Mouse (Mus musculus) liver, embryonic 14.5 days (tissue): ENCODE results near the gene Fam120a. TPM values are rescaled to one million over a fixed set of nuclear protein-coding genes. Genes with fewer than 3 reads are reported as not detected.

Source experiments
- ATAC-seq: fragments of 200-750 bp; cut with Nextera tagmentation; 2 replicates; pipeline ENCODE4 v1.8.0; 2017; ENCODE audit warnings: moderate number of reproducible peaks, mild to moderate bottlenecking, moderate library complexity; ENCODE audit not compliant: insufficient read depth
- DNase-seq, 3 experiments: peaks; one replicate each; pipeline ENCODE4 v3.0.0-alpha.2; 2012 to 2013; ENCODE audit warnings: low read depth in 3 of 3, low spot score in 3 of 3
- H3K27ac ChIP-seq: fragments of 300-500 bp; sonication (generic); 2 replicates; pipeline ENCODE4 v1.5.1; 2014; ENCODE audit warnings: moderate library complexity, mild to moderate bottlenecking, control low read depth, inconsistent platforms
- H3K27me3 ChIP-seq: fragments of 300-500 bp; sonication (generic); 2 replicates; pipeline ENCODE4 v1.6.1; 2014; ENCODE audit warnings: mild to moderate bottlenecking, low read length, moderate library complexity; ENCODE audit not compliant: control insufficient read depth, insufficient read depth
- H3K36me3 ChIP-seq: fragments of 300-500 bp; sonication (generic); replicated peaks from 2 replicates; pipeline ENCODE4 v1.6.1; 2014; ENCODE audit warnings: low read depth; ENCODE audit not compliant: control insufficient read depth, insufficient read depth
- H3K4me1 ChIP-seq, 2 experiments: fragments of 200-500 bp in 1 of 2; fragments of 300-500 bp in 1 of 2; sonication (generic) in 1 of 2; replicated peaks; 2 replicates each; pipeline ENCODE4 v1.6.1; 2012 to 2014; ENCODE audit warnings: antibody characterized with exemption in 1 of 2, inconsistent platforms in 1 of 2, low read length in 1 of 2; ENCODE audit not compliant: control insufficient read depth in 2 of 2, insufficient read depth in 2 of 2
- H3K4me2 ChIP-seq: fragments of 300-500 bp; sonication (generic); 2 replicates; pipeline ENCODE4 v1.6.1; 2014; ENCODE audit warnings: low read depth, mild to moderate bottlenecking, control low read depth, moderate library complexity
- H3K4me3 ChIP-seq, 2 experiments: fragments of 200-500 bp in 1 of 2; fragments of 300-500 bp in 1 of 2; sonication (generic) in 1 of 2; 2 replicates each; pipeline ENCODE4 v1.5.1; 2012 to 2014; ENCODE audit warnings: low read depth in 2 of 2, low read length in 2 of 2, mild to moderate bottlenecking in 2 of 2, control low read depth in 1 of 2, inconsistent platforms in 1 of 2, moderate library complexity in 1 of 2; ENCODE audit not compliant: insufficient read depth in 1 of 2
- H3K9ac ChIP-seq: fragments of 300-500 bp; sonication (generic); replicated peaks from 2 replicates; pipeline ENCODE4 v1.6.1; 2014; ENCODE audit warnings: mild to moderate bottlenecking, control low read depth, moderate library complexity
- H3K9me3 ChIP-seq: fragments of 300-500 bp; sonication (generic); 2 replicates; pipeline ENCODE4 v1.6.1; 2016; ENCODE audit warnings: low read length, mixed read lengths; ENCODE audit not compliant: control insufficient read depth
- CTCF ChIP-seq: IDR thresholded peaks from 2 replicates; pipeline ENCODE4 v1.5.1; 2016; ENCODE audit warnings: antibody characterized with exemption, low read depth, control low read depth
- EP300 ChIP-seq: IDR thresholded peaks from 2 replicates; pipeline ENCODE4 v1.6.1; 2016; ENCODE audit warnings: antibody characterized with exemption, low read depth
- WGBS: fragments of 180-500 bp; shearing (Covaris S2); extraction: QIAGEN DNeasy Blood & Tissue Kit; methylation state at CpG from one replicate; pipeline ENCODE4 v1.1.7; 2014; ENCODE audit not compliant: insufficient replicate concordance; 5-methylcytosine and 5-hydroxymethylcytosine counted together
- polyA plus RNA-seq, 2 experiments: library from polyadenylated mRNA; depleted of rRNA in 1 of 2; stranded (reverse) in 1 of 2; unstranded in 1 of 2; fragments of >200 nt; fragmentation: Nextera tagmentation in 1 of 2; extraction: Ambion mirVana in 1 of 2; gene quantifications; 2 replicates each; pipeline versions ENCODE4 v1.2.1 to v1.2.3; 2012 to 2014

The Fam120a gene
- polyA plus RNA-seq, 2 experiments, result 19.1 to 37.4 TPM

DNA sequence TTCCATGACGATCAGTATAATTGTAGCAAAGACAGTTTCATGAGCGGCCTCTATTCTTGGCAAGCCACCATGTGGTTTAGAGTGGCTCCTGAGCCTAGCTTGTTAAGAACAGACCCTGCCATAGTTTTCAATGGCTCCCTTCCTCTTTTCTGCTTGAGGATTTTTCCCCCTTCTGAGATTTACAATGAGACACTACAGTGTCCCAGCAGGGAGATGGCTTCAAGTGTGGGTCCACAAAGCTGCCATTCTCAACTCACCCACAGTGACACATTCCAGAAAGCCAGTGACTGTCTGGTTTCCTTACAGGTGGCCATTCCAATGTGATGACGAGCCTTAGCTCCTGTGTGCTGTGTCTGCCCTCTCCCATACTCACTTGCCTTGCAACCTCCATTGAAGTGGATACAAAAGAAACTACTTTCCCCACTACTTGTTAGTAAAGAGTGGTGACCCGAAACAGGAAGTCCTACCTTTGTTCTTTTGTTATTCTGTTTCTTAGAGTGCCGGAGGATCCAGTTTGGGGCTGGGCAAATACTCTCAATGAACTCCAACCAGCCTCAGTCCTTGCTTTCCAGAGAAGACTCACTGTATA is 45.5 kb upstream of the Fam120a start:
- H3K36me3 ChIP-seq, result no peaks in the 10 kb centered on the region
- ATAC-seq (no peak), DNase-seq (no peak)
- H3K27ac ChIP-seq, result no peak overlapping the region
- TF ChIP-seq CTCF, result no peak
- no peak for TF ChIP-seq EP300
- no peaks in the 10 kb centered on the region for H3K27me3 ChIP-seq
- H3K4me2 ChIP-seq, result no peak overlapping the region
- H3K4me1 ChIP-seq, result peaks cover 0 to 8% of the 10 kb centered on the region in 2 experiments; a peak in 2 of 4 replicates
- WGBS, result 49% methylated on average over 5 of the region's 5 CpGs
- H3K4me3 ChIP-seq, result no peak overlapping the region
- no peak overlapping the region for H3K9ac ChIP-seq
- no peaks in the 10 kb centered on the region for H3K9me3 ChIP-seq

GRCm38 (mm10) chr13:49001691-49002090 is 33.9 kb upstream of the Fam120a start:
- DNase-seq (no peak), ATAC-seq (no peak)
- Histone ChIP-seq H3K9me3 (no peaks in the 10 kb centered on the region), H3K27ac (no peak overlapping the region), H3K36me3 (no peaks in the 10 kb centered on the region), H3K27me3 (no peaks in the 10 kb centered on the region; the same call in 1 of the 2 replicates), H3K4me3 (no peak overlapping the region), H3K4me2 (no peak overlapping the region), H3K9ac (no peak overlapping the region), H3K4me1 (no peaks in the 10 kb centered on the region)
- 56% methylated on average over 3 of the region's 3 CpGs for WGBS
- no peak for TF ChIP-seq EP300
- TF ChIP-seq CTCF, result no peak

DNA sequence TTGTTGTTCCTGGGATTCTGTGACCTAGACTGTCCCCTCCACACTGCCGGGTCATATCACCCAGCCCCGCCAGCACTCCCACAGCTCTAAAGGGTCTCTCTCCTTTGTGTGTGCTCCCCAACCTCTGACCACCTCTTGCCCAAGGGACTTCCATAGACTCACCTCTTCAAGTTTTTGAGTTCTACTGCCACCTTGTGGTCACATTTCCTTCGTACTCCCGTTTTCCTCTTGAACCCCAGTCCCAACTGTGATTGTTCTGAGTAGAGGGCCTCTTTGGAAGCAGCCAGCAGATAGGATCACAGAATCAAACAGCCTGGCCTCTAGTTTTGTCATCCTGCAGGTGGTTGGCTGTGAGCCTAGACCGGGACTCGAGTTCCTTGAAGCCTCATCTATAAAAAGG is 30.8 kb upstream of the Fam120a start:
- peak; percentile 77 for TF ChIP-seq CTCF
- no peak for TF ChIP-seq EP300
- H3K36me3 ChIP-seq, result no peaks in the 10 kb centered on the region
- no peak for ATAC-seq
- H3K9ac ChIP-seq, result no peak overlapping the region
- H3K4me1 ChIP-seq, result no peaks in the 10 kb centered on the region
- H3K9me3 ChIP-seq, result no peaks in the 10 kb centered on the region
- no peak overlapping the region for H3K4me3 ChIP-seq
- no peak overlapping the region for H3K27ac ChIP-seq
- 7% methylated on average over 6 of the region's 6 CpGs for WGBS
- peak; percentile 35 to 49 (median 47) for DNase-seq
- H3K27me3 ChIP-seq, result no peaks in the 10 kb centered on the region
- H3K4me2 ChIP-seq, result no peak overlapping the region

GRCm38 (mm10) chr13:48996731-48997130 is 28.9 kb upstream of the Fam120a start:
- DNase-seq (no peak), ATAC-seq (no peak)
- TF ChIP-seq CTCF, result no peak
- TF ChIP-seq EP300, result no peak
- H3K4me2 ChIP-seq, result no peak overlapping the region
- H3K9me3 ChIP-seq, result no peaks in the 10 kb centered on the region
- no peaks in the 10 kb centered on the region for H3K4me1 ChIP-seq
- WGBS, result 72% methylated on average over 4 of the region's 4 CpGs
- no peaks in the 10 kb centered on the region for H3K36me3 ChIP-seq
- H3K27me3 ChIP-seq, result no peaks in the 10 kb centered on the region
- H3K27ac ChIP-seq, result no peak overlapping the region
- H3K9ac ChIP-seq, result no peak overlapping the region
- H3K4me3 ChIP-seq, result no peak overlapping the region

DNA sequence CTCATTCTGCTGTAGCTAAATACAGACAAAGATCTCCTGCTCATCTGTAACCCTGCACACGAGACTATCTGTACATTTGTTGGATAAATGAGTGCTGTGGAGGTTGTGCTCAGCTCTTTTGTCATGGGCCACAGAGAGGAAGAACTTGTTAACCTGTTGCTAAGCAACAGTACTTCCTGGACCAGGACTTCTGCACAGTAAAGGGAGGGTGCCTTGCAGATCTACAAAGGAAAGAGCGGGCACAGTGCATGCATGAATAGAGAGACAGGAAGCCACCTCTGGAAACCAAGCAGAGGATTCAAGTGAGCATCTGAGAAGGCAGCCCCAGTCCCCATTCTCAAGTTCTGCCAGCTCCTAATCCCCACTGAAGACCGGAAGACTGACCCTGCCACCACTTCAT is 27.1 kb upstream of the Fam120a start:
- H3K4me1 ChIP-seq, result no peaks in the 10 kb centered on the region
- H3K27me3 ChIP-seq, result no peaks in the 10 kb centered on the region
- no peak for TF ChIP-seq EP300
- TF ChIP-seq CTCF, result no peak
- no peak overlapping the region for H3K9ac ChIP-seq
- no peak for ATAC-seq
- no peak for DNase-seq
- H3K4me2 ChIP-seq, result no peak overlapping the region
- H3K9me3 ChIP-seq, result no peaks in the 10 kb centered on the region
- H3K27ac ChIP-seq, result no peak overlapping the region
- WGBS, result 15% methylated on average over 3 of the region's 3 CpGs
- no peaks in the 10 kb centered on the region for H3K36me3 ChIP-seq
- no peak overlapping the region for H3K4me3 ChIP-seq
